Mouse (Mus musculus): Measurements from ENCODE around the gene Gm13287. TPM values are rescaled to one million over a fixed set of nuclear protein-coding genes. Genes with fewer than 3 reads are reported as not detected.
"Not testable (repeated sequence)": the region's sequence is repeated elsewhere in the genome, so short reads cannot be mapped to it uniquely, and the experiment has no call there.

Gene Gm13287
- polyA plus RNA-seq, 1 experiment from 2014 or later, result not detected

DNA sequence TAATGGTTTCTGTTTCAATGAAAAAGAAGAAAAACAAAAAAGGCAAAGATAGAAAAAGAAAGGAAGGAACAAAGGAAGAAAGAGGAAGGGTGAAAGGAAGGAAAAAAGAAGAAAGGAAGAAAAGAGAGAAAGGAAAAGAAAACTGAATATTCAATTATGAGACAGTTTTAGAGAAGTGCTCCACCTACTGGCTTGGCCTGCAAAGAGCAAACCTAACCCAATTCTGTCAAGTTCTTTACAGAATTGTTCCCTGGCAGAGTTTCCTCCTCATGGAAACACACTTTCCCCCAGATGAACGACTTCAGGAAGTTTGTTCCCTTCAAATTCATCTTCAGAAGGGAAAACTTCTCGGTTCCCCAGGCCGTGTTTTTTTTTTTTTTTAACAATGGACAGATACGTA lies 19.9 kb downstream of the Gm13287 start:
- no peak for ATAC-seq (ENCODE audit: low read depth)
- 21% methylated on average over 4 of the region's 4 CpGs for WGBS (ENCODE audit: insufficient replicate concordance)
- H3K9me3 ChIP-seq (replicated peaks; ENCODE audit: control insufficient read depth, low read length), result no peaks in the 10 kb centered on the region
- no peak overlapping the region for H3K9ac ChIP-seq (ENCODE audit: low read depth, low read length)
- no peak overlapping the region for H3K27ac ChIP-seq (ENCODE audit: low read length)
- H3K27me3 ChIP-seq (ENCODE audit: control insufficient read depth, insufficient read depth, low read depth, low read length), result no peaks in the 10 kb centered on the region
- H3K4me1 ChIP-seq (ENCODE audit: control insufficient read depth, low read depth, low read length), result no peaks in the 10 kb centered on the region
- H3K4me3 ChIP-seq (ENCODE audit: low read depth, low read length), result no peak overlapping the region
- H3K4me2 ChIP-seq (ENCODE audit: low read depth, low read length), result no peak overlapping the region
- H3K36me3 ChIP-seq (ENCODE audit: control insufficient read depth, insufficient read depth), result no peaks in the 10 kb centered on the region

DNA sequence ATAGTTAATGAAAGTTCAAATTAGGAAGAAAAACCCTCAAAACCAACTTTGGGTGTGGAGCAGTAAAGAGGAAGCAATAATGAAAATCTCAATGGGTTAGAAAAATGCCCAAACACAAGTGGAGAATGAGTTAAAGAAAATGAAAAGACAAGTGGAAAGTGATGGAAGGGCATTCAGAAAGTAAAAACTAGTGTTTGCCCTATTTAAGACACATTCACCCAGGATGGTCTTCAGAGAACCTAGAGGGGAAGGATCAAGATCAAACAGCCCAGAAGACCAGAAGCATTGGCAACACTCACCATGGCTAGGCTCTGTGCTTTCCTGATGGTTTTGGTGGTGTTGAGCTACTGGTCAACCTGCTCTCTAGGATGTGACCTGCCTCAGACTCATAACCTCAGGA lies 24.1 kb downstream of the Gm13287 start, which contains the start of gene Ifna6:
Gene Ifna6 (plus strand): TSS at position 301 of the 400 bp plus-strand sequence.
- not testable (repeated sequence) for ATAC-seq (ENCODE audit: low read depth); H3K4me3 ChIP-seq (ENCODE audit: low read depth, low read length); H3K4me2 ChIP-seq (ENCODE audit: low read depth, low read length); H3K9ac ChIP-seq (ENCODE audit: low read depth, low read length); H3K4me1 ChIP-seq (ENCODE audit: control insufficient read depth, low read depth, low read length); H3K9me3 ChIP-seq (replicated peaks; ENCODE audit: control insufficient read depth, low read length); H3K36me3 ChIP-seq (ENCODE audit: control insufficient read depth, insufficient read depth); H3K27ac ChIP-seq (ENCODE audit: low read length); H3K27me3 ChIP-seq (ENCODE audit: control insufficient read depth, insufficient read depth, low read depth, low read length)

DNA sequence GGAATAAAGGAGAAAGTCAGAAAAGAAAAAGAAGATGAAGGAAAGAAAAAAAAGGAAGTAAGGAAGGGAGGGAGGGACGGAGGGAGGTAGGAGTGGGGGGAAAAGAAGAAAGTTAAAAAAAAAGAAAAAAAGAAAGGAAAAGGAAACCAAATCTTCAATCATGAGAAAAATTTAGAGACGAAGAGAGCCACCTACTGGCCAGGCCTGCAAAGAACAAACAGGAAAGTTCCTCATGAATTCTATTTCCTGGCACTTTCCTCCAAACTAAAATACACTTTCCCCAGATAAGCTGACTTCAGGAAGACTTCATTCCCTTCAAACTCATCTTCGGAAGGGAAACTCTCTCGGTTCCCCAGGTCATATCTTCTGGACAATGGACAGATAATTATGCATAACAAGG lies 27.5 kb downstream of the Gm13287 start:
- Histone ChIP-seq H3K9ac (ENCODE audit: low read depth, low read length) (no peak overlapping the region), H3K27me3 (ENCODE audit: control insufficient read depth, insufficient read depth, low read depth, low read length) (no peaks in the 10 kb centered on the region), H3K4me1 (ENCODE audit: control insufficient read depth, low read depth, low read length) (no peaks in the 10 kb centered on the region), H3K36me3 (ENCODE audit: control insufficient read depth, insufficient read depth) (no peaks in the 10 kb centered on the region), H3K9me3 (replicated peaks; ENCODE audit: control insufficient read depth, low read length) (no peaks in the 10 kb centered on the region), H3K4me3 (ENCODE audit: low read depth, low read length) (no peak overlapping the region), H3K4me2 (ENCODE audit: low read depth, low read length) (no peak overlapping the region), H3K27ac (ENCODE audit: low read length) (no peak overlapping the region)
- WGBS (ENCODE audit: insufficient replicate concordance), result 10% methylated on average over 4 of the region's 4 CpGs
- no peak for ATAC-seq (ENCODE audit: low read depth)

DNA sequence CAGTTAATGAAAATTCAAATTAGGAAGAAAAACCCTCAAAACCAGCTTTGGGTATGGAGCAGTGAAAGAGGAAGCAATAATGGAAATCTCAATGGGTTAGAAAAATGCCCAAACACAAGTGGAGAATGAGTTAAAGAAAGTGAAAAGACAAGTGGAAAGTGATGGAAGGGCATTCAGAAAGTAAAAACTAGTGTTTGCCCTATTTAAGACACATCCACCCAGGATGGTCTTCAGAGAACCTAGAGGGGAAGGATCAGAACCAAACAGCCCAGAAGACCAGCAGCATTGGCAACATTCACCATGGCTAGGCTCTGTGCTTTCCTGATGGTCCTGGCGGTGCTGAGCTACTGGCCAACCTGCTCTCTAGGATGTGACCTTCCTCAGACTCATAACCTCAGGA lies 32.2 kb downstream of the Gm13287 start, which contains the start of gene Ifna5:
Gene Ifna5 (plus strand): TSS at position 301 of the 400 bp plus-strand sequence.
- H3K4me1 ChIP-seq (ENCODE audit: control insufficient read depth, low read depth, low read length); H3K27ac ChIP-seq (ENCODE audit: low read length); H3K4me2 ChIP-seq (ENCODE audit: low read depth, low read length); ATAC-seq (ENCODE audit: low read depth); H3K4me3 ChIP-seq (ENCODE audit: low read depth, low read length); H3K36me3 ChIP-seq (ENCODE audit: control insufficient read depth, insufficient read depth); H3K9me3 ChIP-seq (replicated peaks; ENCODE audit: control insufficient read depth, low read length); H3K27me3 ChIP-seq (ENCODE audit: control insufficient read depth, insufficient read depth, low read depth, low read length); H3K9ac ChIP-seq (ENCODE audit: low read depth, low read length): not testable (repeated sequence)
- WGBS (ENCODE audit: insufficient replicate concordance), result 27% methylated on average over 1 of the region's 1 CpGs

DNA sequence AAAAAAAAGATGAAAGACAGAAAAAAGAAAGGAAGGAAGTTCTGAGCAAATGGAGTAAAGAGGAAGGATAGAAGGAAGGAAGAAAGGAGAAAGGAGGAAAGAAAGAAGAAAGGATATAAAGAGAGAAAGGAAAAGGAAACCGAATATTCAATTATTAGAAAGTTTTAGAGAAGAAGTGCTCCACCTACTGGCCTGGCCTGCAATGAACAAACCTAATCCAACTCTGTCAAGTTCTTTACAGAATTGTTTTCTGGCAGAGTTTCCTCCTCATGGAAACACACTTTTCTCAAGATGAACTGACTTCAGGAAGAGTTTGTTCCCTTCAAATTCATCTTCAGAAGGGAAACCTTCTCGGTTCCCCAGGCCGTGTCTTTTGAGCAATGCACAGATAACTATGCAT lies 35.8 kb downstream of the Gm13287 start:
- ATAC-seq (ENCODE audit: low read depth), result no peak
- H3K9ac ChIP-seq (ENCODE audit: low read depth, low read length), result no peak overlapping the region
- WGBS (ENCODE audit: insufficient replicate concordance), result 38% methylated on average over 3 of the region's 3 CpGs

DNA sequence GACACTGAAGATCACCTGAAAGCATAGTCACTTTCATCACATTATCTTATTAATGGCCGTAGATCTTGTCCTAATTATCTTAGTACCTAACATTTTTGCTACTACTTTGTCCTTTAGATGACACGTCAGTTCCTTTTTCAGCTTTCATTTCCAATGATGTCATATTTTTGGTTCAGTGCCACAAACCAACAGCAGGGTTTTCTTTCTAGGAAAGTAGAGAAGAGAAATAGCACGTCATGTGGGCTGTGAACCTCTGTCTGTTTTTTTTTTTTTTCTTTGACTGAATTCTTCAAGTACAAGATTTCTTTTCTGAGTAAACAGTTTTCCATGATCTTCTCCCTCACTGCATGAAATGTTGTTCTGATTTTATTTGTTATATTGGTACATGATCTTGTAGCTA lies 37.0 kb downstream of the Gm13287 start:
- H3K36me3 ChIP-seq (ENCODE audit: control insufficient read depth, insufficient read depth), result no peaks in the 10 kb centered on the region
- no peaks in the 10 kb centered on the region for H3K27me3 ChIP-seq (ENCODE audit: control insufficient read depth, insufficient read depth, low read depth, low read length)
- no peaks in the 10 kb centered on the region for H3K9me3 ChIP-seq (replicated peaks; ENCODE audit: control insufficient read depth, low read length)
- no peak overlapping the region for H3K27ac ChIP-seq (ENCODE audit: low read length)
- WGBS (ENCODE audit: insufficient replicate concordance), result 41% methylated on average over 3 of the region's 3 CpGs
- H3K4me2 ChIP-seq (ENCODE audit: low read depth, low read length), result no peak overlapping the region
- H3K4me1 ChIP-seq (ENCODE audit: control insufficient read depth, low read depth, low read length), result no peaks in the 10 kb centered on the region
- H3K4me3 ChIP-seq (ENCODE audit: low read depth, low read length), result no peak overlapping the region
- ATAC-seq (ENCODE audit: low read depth), result no peak
- no peak overlapping the region for H3K9ac ChIP-seq (ENCODE audit: low read depth, low read length)

More for the DNA sequence above, 35.8 kb downstream of the Gm13287 start:
- Histone ChIP-seq H3K4me2 (ENCODE audit: low read depth, low read length) (no peak overlapping the region), H3K27ac (ENCODE audit: low read length) (no peak overlapping the region), H3K9me3 (replicated peaks; ENCODE audit: control insufficient read depth, low read length) (no peaks in the 10 kb centered on the region), H3K36me3 (ENCODE audit: control insufficient read depth, insufficient read depth) (no peaks in the 10 kb centered on the region), H3K4me1 (ENCODE audit: control insufficient read depth, low read depth, low read length) (no peaks in the 10 kb centered on the region), H3K27me3 (ENCODE audit: control insufficient read depth, insufficient read depth, low read depth, low read length) (no peaks in the 10 kb centered on the region), H3K4me3 (ENCODE audit: low read depth, low read length) (no peak overlapping the region)

DNA sequence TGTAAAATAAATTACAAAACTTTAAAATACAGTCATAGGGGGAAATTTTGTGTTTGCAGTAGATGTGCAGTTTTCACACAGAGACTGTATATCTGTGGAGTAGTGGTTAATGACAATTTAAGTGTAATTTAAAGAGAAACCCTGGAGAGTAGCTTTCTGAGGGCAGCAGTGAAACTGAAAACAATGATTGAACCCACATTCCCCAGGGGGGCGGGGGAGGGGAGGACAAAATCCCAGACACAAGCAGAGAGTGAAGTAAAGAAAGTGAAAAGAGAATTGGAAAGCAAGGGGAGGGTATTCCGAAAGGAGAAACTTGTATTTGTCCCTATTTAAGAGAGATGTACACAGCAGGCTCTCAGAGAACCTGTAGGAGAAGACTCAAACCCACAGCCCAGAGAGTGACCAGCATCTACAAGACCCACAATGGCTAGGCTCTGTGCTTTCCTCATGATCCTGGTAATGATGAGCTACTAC lies 38.4 kb downstream of the Gm13287 start, which contains the start of gene Ifna4:
Gene Ifna4 (plus strand): TSS at position 424 of the 474 bp plus-strand sequence.
- Histone ChIP-seq H3K27me3 (ENCODE audit: control insufficient read depth, insufficient read depth, low read depth, low read length) (no peaks in the 10 kb centered on the region), H3K9ac (ENCODE audit: low read depth, low read length) (no peak within 1 kb of the TSS), H3K4me1 (ENCODE audit: control insufficient read depth, low read depth, low read length) (no peaks in the 10 kb centered on the region), H3K4me3 (ENCODE audit: low read depth, low read length) (no peak within 1 kb of the TSS), H3K27ac (ENCODE audit: low read length) (no peak within 1 kb of the TSS), H3K9me3 (replicated peaks; ENCODE audit: control insufficient read depth, low read length) (no peaks in the 10 kb centered on the region), H3K36me3 (ENCODE audit: control insufficient read depth, insufficient read depth) (no peaks in the 10 kb centered on the region), H3K4me2 (ENCODE audit: low read depth, low read length) (no peak within 1 kb of the TSS)
- ATAC-seq (ENCODE audit: low read depth), result no peak
- WGBS (ENCODE audit: insufficient replicate concordance), result 45% methylated on average over 2 of the region's 2 CpGs

DNA sequence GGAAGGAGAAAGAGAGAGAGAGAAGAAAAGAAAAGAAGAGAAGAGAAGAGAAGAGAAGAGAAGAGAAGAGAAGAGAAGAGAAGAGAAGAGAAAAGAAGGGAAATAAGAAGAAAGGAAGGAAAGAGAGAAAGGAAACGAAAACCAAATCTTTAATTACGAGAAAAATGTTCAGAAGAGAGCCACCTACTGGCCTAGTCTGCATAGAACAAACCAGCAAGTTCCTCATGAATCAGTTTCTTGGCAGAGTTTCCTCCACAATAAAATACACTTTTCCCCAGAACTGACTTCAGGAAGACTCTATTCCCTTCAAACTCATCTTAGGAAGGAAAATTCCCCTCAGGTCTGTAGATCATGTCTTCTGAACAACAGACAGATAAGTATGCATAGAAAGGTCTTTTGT lies 42.3 kb downstream of the Gm13287 start:
- Histone ChIP-seq H3K36me3 (ENCODE audit: control insufficient read depth, insufficient read depth) (no peaks in the 10 kb centered on the region), H3K9ac (ENCODE audit: low read depth, low read length) (no peak overlapping the region), H3K4me2 (ENCODE audit: low read depth, low read length) (no peak overlapping the region), H3K27ac (ENCODE audit: low read length) (no peak overlapping the region), H3K9me3 (replicated peaks; ENCODE audit: control insufficient read depth, low read length) (no peaks in the 10 kb centered on the region), H3K4me3 (ENCODE audit: low read depth, low read length) (no peak overlapping the region), H3K4me1 (ENCODE audit: control insufficient read depth, low read depth, low read length) (no peaks in the 10 kb centered on the region), H3K27me3 (ENCODE audit: control insufficient read depth, insufficient read depth, low read depth, low read length) (no peaks in the 10 kb centered on the region)
- ATAC-seq (ENCODE audit: low read depth), result no peak
- WGBS (ENCODE audit: insufficient replicate concordance), result 28% methylated on average over 2 of the region's 2 CpGs

DNA sequence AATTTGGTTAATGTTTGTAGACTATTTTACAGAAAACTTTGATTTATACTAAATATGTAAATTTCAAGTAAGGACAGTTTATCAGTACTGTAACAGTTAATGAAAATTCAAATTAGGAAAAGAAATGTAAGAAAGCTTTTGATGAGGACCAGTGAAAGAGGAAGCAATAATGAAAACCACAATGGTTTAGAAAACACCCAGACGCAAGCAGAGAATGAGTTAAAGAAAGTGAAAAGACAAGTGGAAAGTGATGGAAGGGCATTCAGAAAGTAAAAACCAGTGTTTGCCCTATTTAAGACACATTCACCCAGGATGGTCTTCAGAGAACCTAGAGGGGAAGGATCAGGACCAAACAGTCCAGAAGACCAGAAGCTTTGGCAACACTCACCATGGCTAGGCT lies 46.6 kb downstream of the Gm13287 start, which contains the start of gene Ifna1:
Gene Ifna1 (plus strand): TSS at position 390 of the 400 bp plus-strand sequence.
- H3K27ac ChIP-seq (ENCODE audit: low read length), result no peak within 1 kb of the TSS
- H3K36me3 ChIP-seq (ENCODE audit: control insufficient read depth, insufficient read depth), result no peaks in the 10 kb centered on the region
- H3K4me1 ChIP-seq (ENCODE audit: control insufficient read depth, low read depth, low read length), result no peaks in the 10 kb centered on the region
- no peak within 1 kb of the TSS for H3K4me2 ChIP-seq (ENCODE audit: low read depth, low read length)
- no peaks in the 10 kb centered on the region for H3K9me3 ChIP-seq (replicated peaks; ENCODE audit: control insufficient read depth, low read length)
- H3K9ac ChIP-seq (ENCODE audit: low read depth, low read length), result no peak within 1 kb of the TSS
- 24% methylated on average over 1 of the region's 1 CpGs for WGBS (ENCODE audit: insufficient replicate concordance)
- H3K27me3 ChIP-seq (ENCODE audit: control insufficient read depth, insufficient read depth, low read depth, low read length), result no peaks in the 10 kb centered on the region
- no peak within 1 kb of the TSS for H3K4me3 ChIP-seq (ENCODE audit: low read depth, low read length)
- ATAC-seq (ENCODE audit: low read depth), result no peak

Data from liver, embryonic 16.5 days (tissue).